Mouse (Mus musculus) myocyte (in vitro differentiated cells): ENCODE measurements at regions not wholly inside any gene's neighbourhood (a gene's known extent, or its start where the extent isn't known, plus 50 kb on each side); places are given as distances from the start of the nearest gene placed in this dataset.

Experiments
- H3K27me3 ChIP-seq: one replicate; pipeline ENCODE4 v1.6.1; 2011; ENCODE audit not compliant: control insufficient read depth, insufficient read depth, insufficient read length
- H3K36me3 ChIP-seq: one replicate; pipeline ENCODE4 v1.6.1; 2011; ENCODE audit not compliant: control insufficient read depth, insufficient read depth
- H3K4me2 ChIP-seq: one replicate; pipeline ENCODE4 v1.6.1; 2011; ENCODE audit warnings: low read depth, control low read depth
- H3K4me3 ChIP-seq: one replicate; pipeline ENCODE4 v1.5.1; 2011; ENCODE audit warnings: mild to moderate bottlenecking, control low read depth, moderate library complexity
- H3K79me2 ChIP-seq: one replicate; pipeline ENCODE4 v1.6.1; 2011; ENCODE audit not compliant: control insufficient read depth, insufficient read depth
- H3ac ChIP-seq: one replicate; pipeline ENCODE4 v1.6.1; 2011; ENCODE audit not compliant: control insufficient read depth, insufficient read length
- CEBPB ChIP-seq: IDR thresholded peaks from 2 replicates; pipeline ENCODE4 v1.6.1; 2011; ENCODE audit warnings: mild to moderate bottlenecking, moderate library complexity; ENCODE audit not compliant: poor library complexity, insufficient read depth, severe bottlenecking
- E2F4 ChIP-seq: IDR thresholded peaks from one replicate; pipeline ENCODE4 v1.6.1; 2011; ENCODE audit warnings: mild to moderate bottlenecking, control low read depth, moderate library complexity; ENCODE audit not compliant: insufficient read depth
- MAX ChIP-seq: IDR thresholded peaks from one replicate; pipeline ENCODE4 v1.6.1; 2011; ENCODE audit warnings: low read depth, mild to moderate bottlenecking, control low read depth
- MYOD1 ChIP-seq, 3 experiments: IDR thresholded peaks; one replicate each; pipeline ENCODE4 v1.6.1; 2011; ENCODE audit warnings: control low read depth in 2 of 3, low read depth in 2 of 3, mild to moderate bottlenecking in 2 of 3, moderate library complexity in 1 of 3; ENCODE audit not compliant: insufficient read length in 2 of 3, control insufficient read depth in 1 of 3
- MYOG ChIP-seq, 3 experiments: IDR thresholded peaks; one replicate each; pipeline ENCODE4 v1.6.1; 2011; ENCODE audit warnings: control low read depth in 2 of 3, low read depth in 2 of 3, mild to moderate bottlenecking in 2 of 3; ENCODE audit not compliant: insufficient read length in 2 of 3, control insufficient read depth in 1 of 3, insufficient read depth in 1 of 3
- POLR2A ChIP-seq: IDR thresholded peaks from one replicate; pipeline ENCODE4 v1.6.1; 2011; ENCODE audit warnings: low read depth, mild to moderate bottlenecking, control low read depth, moderate library complexity; ENCODE audit not compliant: insufficient read length
- POLR2AphosphoS2 ChIP-seq: IDR thresholded peaks from one replicate; pipeline ENCODE4 v1.6.1; 2011; ENCODE audit warnings: low read depth, control low read depth; ENCODE audit not compliant: insufficient read length
- REST ChIP-seq: IDR thresholded peaks from one replicate; pipeline ENCODE4 v1.6.1; 2011; ENCODE audit warnings: mild to moderate bottlenecking, control low read depth, moderate library complexity; ENCODE audit not compliant: insufficient read depth, insufficient read length
- SRF ChIP-seq: IDR thresholded peaks from one replicate; pipeline ENCODE4 v1.6.1; 2011; ENCODE audit warnings: low read depth; ENCODE audit not compliant: control insufficient read depth, insufficient read length
- TCF12 ChIP-seq: IDR thresholded peaks from one replicate; pipeline ENCODE4 v1.6.1; 2011; ENCODE audit warnings: mild to moderate bottlenecking, control low read depth; ENCODE audit not compliant: poor library complexity, insufficient read depth, severe bottlenecking
- TCF3 ChIP-seq: IDR thresholded peaks from one replicate; pipeline ENCODE4 v1.6.1; 2011; ENCODE audit warnings: low read depth, control low read depth; ENCODE audit not compliant: insufficient read length
- USF1 ChIP-seq: IDR thresholded peaks from one replicate; pipeline ENCODE4 v1.6.1; 2011; ENCODE audit warnings: low read depth, mild to moderate bottlenecking, control low read depth, moderate library complexity

GRCm38 (mm10) chr2:136617138-136617537, 96.1 kb upstream of the Snap25 start:
- H3K36me3 ChIP-seq, result no peaks in the 10 kb centered on the region
- TF ChIP-seq MYOG (IDR thresholded peaks at IDR 0.05; ENCODE audit: control insufficient read depth in 1 of 3, insufficient read depth in 1 of 3, insufficient read length in 2 of 3, low read depth in 2 of 3) (no peak), SRF (no peak), TCF12 (no peak), E2F4 (no peak), MAX (no peak), TCF3 (no peak), REST (no peak), POLR2A (no peak)
- H3K79me2 ChIP-seq, result no peaks in the 10 kb centered on the region
- H3K4me3 ChIP-seq, result no peak overlapping the region
- H3K4me2 ChIP-seq, result no peak overlapping the region
- H3ac ChIP-seq, result no peak overlapping the region
- H3K27me3 ChIP-seq, result no peaks in the 10 kb centered on the region

- Histone ChIP-seq H3K4me2 (no peak overlapping the region), H3K27me3 (no peaks in the 10 kb centered on the region), H3ac (no peak overlapping the region), H3K4me3 (no peak overlapping the region), H3K79me2 (no peaks in the 10 kb centered on the region), H3K36me3 (no peaks in the 10 kb centered on the region)
- TF ChIP-seq TCF12, result peak; percentile 8
- TF ChIP-seq MYOG (IDR thresholded peaks at IDR 0.05; ENCODE audit: control insufficient read depth in 1 of 3, insufficient read depth in 1 of 3, insufficient read length in 2 of 3, low read depth in 2 of 3), result no peak
Observed at GRCm38 (mm10) chr2:136618114-136618513, 95.1 kb upstream of the Snap25 start.

- no peaks in the 10 kb centered on the region for H3K79me2 ChIP-seq
- no peak for TF ChIP-seq TCF3
- no peak for TF ChIP-seq POLR2A
- no peak for TF ChIP-seq POLR2AphosphoS2
- no peak for TF ChIP-seq REST
- no peak for TF ChIP-seq MAX
- TF ChIP-seq MYOD1 (IDR thresholded peaks at IDR 0.05; ENCODE audit: control insufficient read depth in 1 of 3, insufficient read length in 2 of 3, low read depth in 2 of 3), result no peak
- H3K36me3 ChIP-seq, result no peaks in the 10 kb centered on the region
- no peak overlapping the region for H3K4me2 ChIP-seq
- no peak overlapping the region for H3K4me3 ChIP-seq
- no peaks in the 10 kb centered on the region for H3K27me3 ChIP-seq
- H3ac ChIP-seq, result no peak overlapping the region
Observed at GRCm38 (mm10) chr2:136620309-136620708, 92.9 kb upstream of the Snap25 start.

- H3ac ChIP-seq, result no peak overlapping the region
- TF ChIP-seq MYOD1 (IDR thresholded peaks at IDR 0.05; ENCODE audit: control insufficient read depth in 1 of 3, insufficient read length in 2 of 3, low read depth in 2 of 3), result no peak
- TF ChIP-seq TCF12, result no peak
- no peak for TF ChIP-seq SRF
- no peak for TF ChIP-seq POLR2AphosphoS2
- TF ChIP-seq REST, result no peak
- no peak for TF ChIP-seq USF1
- TF ChIP-seq TCF3, result no peak
- no peak for TF ChIP-seq MAX
- TF ChIP-seq CEBPB, result no peak
- no peak for TF ChIP-seq E2F4
- no peak for TF ChIP-seq POLR2A
- no peak for TF ChIP-seq MYOG (IDR thresholded peaks at IDR 0.05; ENCODE audit: control insufficient read depth in 1 of 3, insufficient read depth in 1 of 3, insufficient read length in 2 of 3, low read depth in 2 of 3)
- no peaks in the 10 kb centered on the region for H3K36me3 ChIP-seq
- no peaks in the 10 kb centered on the region for H3K27me3 ChIP-seq
- no peak overlapping the region for H3K4me2 ChIP-seq
- H3K79me2 ChIP-seq, result no peaks in the 10 kb centered on the region
- no peak overlapping the region for H3K4me3 ChIP-seq
Observed at GRCm38 (mm10) chr2:136620969-136621368, 92.3 kb upstream of the Snap25 start.

GRCm38 (mm10) chr2:136623808-136624489, 89.3 kb upstream of the Snap25 start:
- TF ChIP-seq TCF3 (no peak), SRF (no peak), MAX (no peak), E2F4 (no peak), MYOD1 (IDR thresholded peaks at IDR 0.05; ENCODE audit: control insufficient read depth in 1 of 3, insufficient read length in 2 of 3, low read depth in 2 of 3) (no peak), REST (no peak), TCF12 (no peak), USF1 (no peak), MYOG (IDR thresholded peaks at IDR 0.05; ENCODE audit: control insufficient read depth in 1 of 3, insufficient read depth in 1 of 3, insufficient read length in 2 of 3, low read depth in 2 of 3) (no peak), CEBPB (no peak), POLR2A (no peak), POLR2AphosphoS2 (no peak)
- Histone ChIP-seq H3K27me3 (no peaks in the 10 kb centered on the region), H3ac (no peak overlapping the region), H3K36me3 (no peaks in the 10 kb centered on the region), H3K4me3 (no peak overlapping the region), H3K79me2 (no peaks in the 10 kb centered on the region), H3K4me2 (no peak overlapping the region)
